Mouse (Mus musculus) midbrain, embryonic 12.5 days (tissue): ENCODE data around the gene Bax. TPM values are rescaled to one million over a fixed set of nuclear protein-coding genes. Genes with fewer than 3 reads are reported as not detected.

Source experiments
- ATAC-seq: fragments of 200-750 bp; cut with Nextera tagmentation; 2 replicates; pipeline ENCODE4 v1.8.0; 2017; ENCODE audit warnings: low read depth, moderate TSS enrichment, moderate library complexity; ENCODE audit not compliant: low FRiP score
- H3K27ac ChIP-seq: fragments of 300-500 bp; sonication (generic); replicated peaks from 2 replicates; pipeline ENCODE4 v1.5.1; 2016; ENCODE audit warnings: mild to moderate bottlenecking
- H3K27me3 ChIP-seq: fragments of 300-500 bp; sonication (generic); 2 replicates; pipeline ENCODE4 v1.6.1; 2016; ENCODE audit warnings: mild to moderate bottlenecking
- H3K36me3 ChIP-seq: fragments of 300-500 bp; sonication (generic); 2 replicates; pipeline ENCODE4 v1.6.1; 2016
- H3K4me1 ChIP-seq: fragments of 300-500 bp; sonication (generic); 2 replicates; pipeline ENCODE4 v1.6.1; 2016
- H3K4me2 ChIP-seq: fragments of 300-500 bp; sonication (generic); replicated peaks from 2 replicates; pipeline ENCODE4 v1.6.1; 2016; ENCODE audit warnings: mild to moderate bottlenecking, moderate library complexity
- H3K4me3 ChIP-seq: fragments of 300-500 bp; sonication (generic); 2 replicates; pipeline ENCODE4 v1.5.1; 2016; ENCODE audit warnings: mild to moderate bottlenecking
- H3K9ac ChIP-seq: fragments of 300-500 bp; sonication (generic); replicated peaks from 2 replicates; pipeline ENCODE4 v1.6.1; 2016; ENCODE audit warnings: mild to moderate bottlenecking, moderate library complexity
- H3K9me3 ChIP-seq: fragments of 300-500 bp; sonication (generic); 2 replicates; pipeline ENCODE4 v1.6.1; 2016; ENCODE audit warnings: mild to moderate bottlenecking
- WGBS: fragments of 180-500 bp; shearing (Covaris S2); methylation state at CpG from one replicate; pipeline ENCODE4 v1.1.7; 2016; 5-methylcytosine and 5-hydroxymethylcytosine counted together
- polyA plus RNA-seq: library from polyadenylated mRNA; unstranded; fragments of >200 nt; fragmentation: Nextera tagmentation; extraction: Ambion mirVana; gene quantifications from 2 replicates; pipeline ENCODE4 v1.2.1, GENCODE M21; 2016

Gene Bax
- polyA plus RNA-seq = 241 and 250 TPM in 2 replicates

DNA sequence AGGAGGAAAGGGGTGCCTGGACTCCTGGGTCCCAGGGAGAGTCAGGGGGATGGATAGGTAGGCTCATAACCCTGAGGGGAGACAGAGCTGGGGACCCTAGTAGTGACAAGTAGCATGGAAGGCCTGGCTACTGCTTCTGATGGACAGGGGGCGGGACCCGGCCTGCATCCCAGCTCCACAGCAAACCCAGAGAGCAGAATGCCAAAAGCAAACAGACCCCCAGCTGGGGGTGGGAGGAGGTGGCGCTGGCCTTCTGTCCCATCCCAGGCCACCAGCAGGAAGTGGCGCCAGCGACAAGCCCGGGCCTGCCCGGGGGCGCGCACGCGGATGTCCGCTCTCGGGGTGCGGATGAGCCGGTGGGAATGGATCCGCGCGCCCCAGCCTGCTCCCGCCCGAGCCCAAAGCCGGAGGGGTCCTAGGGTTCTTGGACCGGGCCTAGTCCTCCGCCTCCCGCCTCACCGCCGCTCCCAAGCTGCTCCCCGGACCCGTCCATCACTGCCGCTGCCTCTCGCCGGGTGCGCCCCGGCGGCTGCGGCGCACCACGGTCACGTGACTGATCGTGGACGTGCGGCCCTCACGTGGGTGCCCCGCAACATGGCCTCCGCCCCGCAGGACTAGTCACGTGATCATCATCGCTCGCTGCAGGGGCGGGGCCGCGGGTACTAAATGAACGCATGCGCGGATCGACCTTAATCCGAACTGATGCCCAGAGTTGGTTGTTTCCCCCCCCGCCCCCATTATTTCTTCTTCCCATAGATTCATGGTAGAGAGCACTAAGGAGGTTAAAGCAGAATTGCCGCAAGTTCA is at the start of gene Bax:
Gene Bax (minus strand): TSS at position 616 of the 807 bp plus-strand sequence.
- Histone ChIP-seq H3K4me3 (peak within 1 kb of the TSS; percentile 77), H3K9ac (peak within 1 kb of the TSS; percentile 87), H3K4me2 (peak within 1 kb of the TSS; percentile 89), H3K27me3 (no peaks in the 10 kb centered on the region), H3K36me3 (peaks cover 40% of the 10 kb centered on the region), H3K27ac (peak within 1 kb of the TSS; percentile 67), H3K4me1 (peaks cover 23% of the 10 kb centered on the region), H3K9me3 (no peaks in the 10 kb centered on the region)
- peak; percentile 77 for ATAC-seq
- under 1% methylated on average over 46 of the region's 58 CpGs for WGBS

DNA sequence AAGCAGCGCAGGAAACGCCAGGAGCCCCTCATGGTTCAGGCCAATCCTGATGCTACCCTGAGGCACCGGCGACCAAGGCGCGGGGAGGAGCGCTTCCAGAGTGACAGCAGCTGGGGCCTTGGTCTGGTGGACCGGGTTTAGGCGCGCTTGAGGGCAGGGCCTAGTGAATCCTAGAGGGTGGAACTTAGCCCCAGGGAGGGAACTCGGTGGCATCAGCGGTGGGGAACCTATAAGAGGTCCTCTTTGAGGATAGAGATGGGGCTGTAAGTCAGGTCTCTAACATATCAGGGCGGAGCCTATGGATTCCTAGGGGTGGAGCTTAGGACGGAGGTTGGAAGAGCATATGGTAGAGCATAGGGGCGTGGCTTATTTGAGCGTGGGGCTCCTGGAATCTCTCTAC is 48.7 kb upstream of the Bax start:
- no peaks in the 10 kb centered on the region for H3K27me3 ChIP-seq
- H3K9ac ChIP-seq = 0 out of 2 replicates have a peak overlapping the region, but pooled peaks have one; percentile 28
- no peaks in the 10 kb centered on the region for H3K9me3 ChIP-seq
- H3K4me2 ChIP-seq = no peak overlapping the region
- no peak for ATAC-seq
- no peaks in the 10 kb centered on the region for H3K36me3 ChIP-seq
- H3K4me1 ChIP-seq = no peaks in the 10 kb centered on the region
- WGBS = 28% methylated on average over 16 of the region's 16 CpGs
- no peak overlapping the region for H3K4me3 ChIP-seq
- no peak overlapping the region for H3K27ac ChIP-seq

DNA sequence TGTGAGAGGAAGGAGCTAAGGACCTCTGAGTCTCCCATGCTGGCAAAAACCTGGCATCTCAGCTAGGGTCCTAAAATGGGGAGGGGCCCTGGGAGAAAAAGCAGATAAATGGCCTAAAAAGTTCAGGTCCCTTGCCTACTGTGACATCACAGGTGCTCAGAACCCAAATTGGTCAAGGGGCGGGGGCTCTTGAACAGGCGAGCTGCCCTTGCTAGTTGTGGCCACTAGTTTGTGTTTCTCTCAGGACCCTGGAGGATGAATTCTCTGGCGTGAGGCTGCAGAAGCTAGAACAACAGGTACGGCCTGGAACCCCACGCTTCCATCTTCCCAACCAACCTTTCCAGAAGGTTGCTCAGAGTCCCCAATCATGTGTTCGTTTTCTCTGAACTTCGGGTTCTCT is 47.7 kb upstream of the Bax start:
- WGBS = 87% methylated on average over 7 of the region's 7 CpGs
- H3K27me3 ChIP-seq = no peaks in the 10 kb centered on the region
- no peaks in the 10 kb centered on the region for H3K9me3 ChIP-seq
- H3K9ac ChIP-seq = no peak overlapping the region
- no peak overlapping the region for H3K27ac ChIP-seq
- ATAC-seq = no peak
- H3K4me1 ChIP-seq = peaks cover 5% of the 10 kb centered on the region
- H3K36me3 ChIP-seq = no peaks in the 10 kb centered on the region
- no peak overlapping the region for H3K4me3 ChIP-seq
- H3K4me2 ChIP-seq = no peak overlapping the region

DNA sequence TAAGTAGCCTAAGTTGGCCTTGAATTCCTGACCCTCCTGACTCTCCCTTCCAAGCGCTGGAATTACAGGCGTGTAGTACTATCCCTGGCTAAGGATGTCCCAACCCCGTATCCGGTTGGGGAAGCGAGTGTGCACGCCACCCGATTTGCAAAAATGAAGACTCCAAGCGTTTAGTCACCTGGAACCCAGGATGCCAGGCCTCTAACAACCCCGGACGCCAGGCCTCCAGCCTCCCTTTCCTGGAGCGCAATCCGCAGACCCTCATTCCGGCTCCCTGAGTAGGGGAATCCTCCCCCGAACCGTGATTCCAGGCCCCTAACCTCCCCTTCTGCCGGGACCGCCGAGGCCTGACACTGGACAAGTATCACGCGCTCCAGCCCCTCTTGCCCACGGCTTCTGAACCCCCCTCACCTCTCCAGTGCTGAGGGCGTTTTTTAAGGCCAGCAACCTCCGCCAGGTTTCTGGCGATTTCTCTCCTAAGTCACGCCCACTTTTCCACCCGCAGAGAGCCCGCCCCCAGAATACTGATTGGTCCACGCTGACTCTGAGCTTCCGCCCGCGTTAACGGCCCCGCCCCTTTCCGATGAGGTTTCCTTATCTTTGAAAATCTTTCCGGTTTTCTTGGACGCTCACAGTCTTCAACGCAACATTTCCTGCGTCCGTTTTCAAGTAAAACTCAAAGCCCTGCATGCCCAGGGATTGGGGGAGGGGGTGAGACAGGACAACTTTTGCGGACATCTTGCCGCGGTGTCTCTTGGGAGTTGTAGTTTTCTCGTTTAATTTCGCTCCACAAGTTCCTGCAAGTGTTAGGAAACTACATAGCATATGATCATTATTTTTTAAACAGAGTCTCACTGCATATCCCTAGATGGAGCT is 43.5 kb upstream of the Bax start, which contains the start of gene Nucb1:
Gene Nucb1 (minus strand): TSS at position 495 of the 876 bp plus-strand sequence.
- Histone ChIP-seq H3K4me3 (peak within 1 kb of the TSS; percentile 77), H3K27me3 (no peaks in the 10 kb centered on the region), H3K9me3 (no peaks in the 10 kb centered on the region), H3K27ac (peak within 1 kb of the TSS; percentile 85), H3K4me2 (peak within 1 kb of the TSS; percentile 80), H3K4me1 (peaks cover 14% of the 10 kb centered on the region), H3K9ac (peak within 1 kb of the TSS; percentile 87), H3K36me3 (peaks cover 15% of the 10 kb centered on the region)
- ATAC-seq = peak; percentile 91
- WGBS = under 1% methylated on average over 44 of the region's 44 CpGs

DNA sequence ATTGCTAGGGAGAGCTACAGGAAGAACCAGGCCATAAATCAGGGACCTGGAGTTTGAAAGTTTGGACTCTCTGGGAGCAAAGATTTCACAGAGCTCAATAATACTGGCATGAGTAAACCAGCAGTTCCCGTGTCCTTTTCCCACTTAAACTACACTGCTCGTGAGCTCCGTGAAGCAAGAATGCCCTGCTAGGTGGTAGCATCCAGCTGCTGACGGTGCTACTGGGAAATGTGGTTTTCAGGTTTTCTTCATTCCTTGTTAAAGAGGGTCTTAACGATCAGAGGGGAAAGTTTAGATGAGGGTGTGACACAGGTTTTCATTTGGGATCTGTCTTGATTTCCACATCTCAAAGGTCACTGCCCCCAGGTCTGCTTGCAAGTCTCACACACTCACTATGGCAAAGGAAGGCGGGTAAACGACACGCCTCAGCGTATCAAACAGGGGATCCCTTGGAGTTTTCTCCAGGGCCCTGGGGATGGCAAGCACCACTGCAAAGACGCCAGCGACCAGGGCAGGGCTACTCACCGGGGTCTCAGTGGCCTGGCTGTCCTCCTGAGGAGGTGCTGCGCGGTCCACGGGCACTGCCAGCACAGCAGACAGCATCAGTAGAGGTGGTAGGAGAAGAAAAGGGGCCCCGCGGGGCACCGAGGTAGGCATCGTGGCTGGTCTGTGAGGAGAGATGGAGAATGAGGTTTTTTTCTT is 42.6 kb upstream of the Bax start:
- peak overlapping the region; percentile 87 for H3K9ac ChIP-seq
- peaks cover 15% of the 10 kb centered on the region for H3K36me3 ChIP-seq
- peak overlapping the region; percentile 85; the same call in 1 of the 2 replicates for H3K27ac ChIP-seq
- H3K9me3 ChIP-seq = no peaks in the 10 kb centered on the region
- ATAC-seq = no peak
- peak overlapping the region; percentile 77 for H3K4me3 ChIP-seq
- no peaks in the 10 kb centered on the region for H3K27me3 ChIP-seq
- H3K4me2 ChIP-seq = peak overlapping the region; percentile 80
- peaks cover 14% of the 10 kb centered on the region for H3K4me1 ChIP-seq
- WGBS = 44% methylated on average over 19 of the region's 19 CpGs

DNA sequence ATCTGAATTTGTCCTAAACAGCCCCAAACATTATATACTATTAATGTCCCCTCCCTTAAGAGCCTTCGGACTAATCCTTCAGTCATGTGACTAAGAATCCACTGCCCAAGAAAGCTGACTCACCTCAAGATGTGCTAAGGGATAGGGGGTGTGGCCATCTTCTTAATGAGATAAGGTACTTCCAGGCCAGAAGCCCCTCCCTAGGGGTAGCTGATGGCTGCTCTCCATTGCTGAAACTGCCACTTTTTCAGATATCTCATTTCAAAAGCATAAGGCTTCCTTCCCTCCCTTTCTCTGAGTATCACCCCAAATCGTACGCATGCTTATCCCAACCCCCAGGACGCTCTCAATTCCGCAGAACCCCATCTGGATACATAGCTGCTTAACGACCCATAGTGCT is 41.9 kb upstream of the Bax start:
- H3K27me3 ChIP-seq = no peaks in the 10 kb centered on the region
- peaks cover 14% of the 10 kb centered on the region for H3K4me1 ChIP-seq
- peaks cover 15% of the 10 kb centered on the region for H3K36me3 ChIP-seq
- no peak overlapping the region for H3K27ac ChIP-seq
- H3K9me3 ChIP-seq = no peaks in the 10 kb centered on the region
- WGBS = 86% methylated on average over 6 of the region's 6 CpGs
- no peak for ATAC-seq
- no peak overlapping the region for H3K4me2 ChIP-seq
- no peak overlapping the region; the same call in 1 of the 2 replicates for H3K9ac ChIP-seq
- H3K4me3 ChIP-seq = 0 out of 2 replicates have a peak overlapping the region, but pooled peaks have one; percentile 7

DNA sequence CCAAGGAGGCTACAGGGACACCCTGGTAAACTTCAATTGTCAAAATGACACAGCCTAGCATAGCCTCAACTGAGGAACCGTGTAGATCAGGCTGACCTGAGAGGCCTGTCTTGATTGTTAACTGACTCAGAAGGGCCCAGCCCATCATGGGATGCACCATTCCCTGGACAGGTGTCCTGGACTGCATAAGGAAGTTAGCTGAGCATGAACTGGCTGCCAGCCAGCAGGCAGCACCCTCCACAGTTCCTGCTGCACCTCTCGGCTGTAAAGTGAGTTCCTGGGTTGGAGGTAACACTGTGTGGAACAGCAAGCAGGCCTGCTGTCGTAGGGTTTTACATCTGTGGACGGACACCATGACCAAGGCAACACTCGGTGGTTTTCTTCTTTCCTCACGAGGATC is 40.9 kb upstream of the Bax start:
- Histone ChIP-seq H3K36me3 (peaks cover 19% of the 10 kb centered on the region), H3K27me3 (no peaks in the 10 kb centered on the region), H3K4me1 (peaks cover 14% of the 10 kb centered on the region), H3K4me2 (no peak overlapping the region), H3K9me3 (no peaks in the 10 kb centered on the region), H3K27ac (no peak overlapping the region), H3K9ac (no peak overlapping the region), H3K4me3 (no peak overlapping the region)
- WGBS = 90% methylated on average over 6 of the region's 6 CpGs
- no peak for ATAC-seq

DNA sequence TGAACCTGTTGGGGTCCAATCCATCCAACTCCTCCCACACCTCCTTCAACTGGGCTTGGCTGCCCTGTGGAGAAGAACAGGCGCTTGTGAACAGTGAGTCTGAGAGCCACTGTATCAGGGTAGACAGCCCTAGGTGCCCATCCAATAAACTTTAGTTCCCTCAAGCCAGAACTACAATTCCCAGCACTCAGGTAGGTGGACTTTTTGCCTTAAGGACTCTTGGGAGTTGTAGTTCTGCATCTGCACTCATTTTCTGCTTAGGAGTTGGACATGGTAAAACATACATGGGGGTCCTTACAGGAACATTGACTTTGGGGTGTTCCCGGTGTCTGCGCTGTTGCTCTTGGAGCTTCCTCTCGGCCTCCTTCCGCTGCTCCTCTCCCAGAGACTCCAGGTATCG is 31.7 kb upstream of the Bax start:
- H3K4me3 ChIP-seq = no peak overlapping the region
- H3K36me3 ChIP-seq = peaks cover 86% of the 10 kb centered on the region
- no peaks in the 10 kb centered on the region for H3K4me1 ChIP-seq
- no peaks in the 10 kb centered on the region for H3K27me3 ChIP-seq
- no peak overlapping the region for H3K4me2 ChIP-seq
- 95% methylated on average over 6 of the region's 6 CpGs for WGBS
- no peak overlapping the region for H3K9ac ChIP-seq
- no peak overlapping the region for H3K27ac ChIP-seq
- no peak for ATAC-seq
- no peaks in the 10 kb centered on the region for H3K9me3 ChIP-seq

DNA sequence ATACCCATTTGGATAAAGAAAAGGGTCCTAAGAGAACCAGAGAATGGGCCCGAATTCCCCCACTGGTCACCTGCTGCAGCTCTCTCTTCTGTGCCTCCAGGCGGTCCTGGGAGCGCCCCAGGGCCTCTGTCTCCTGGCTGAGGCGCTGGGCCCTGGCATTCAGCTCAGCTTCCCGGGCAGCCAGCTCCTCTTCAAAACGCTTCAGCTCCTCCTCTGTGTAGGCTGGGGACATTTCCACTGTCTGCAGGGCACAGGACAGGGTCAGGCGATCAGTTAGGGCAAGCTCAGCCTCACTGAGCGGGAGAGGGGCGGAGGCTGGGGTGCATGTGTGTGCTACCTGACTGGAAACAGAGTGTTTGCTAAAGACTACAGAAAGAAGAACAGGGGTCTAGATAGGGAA is 27.9 kb upstream of the Bax start:
- Histone ChIP-seq H3K4me3 (no peak overlapping the region), H3K27ac (no peak overlapping the region), H3K9me3 (no peaks in the 10 kb centered on the region), H3K4me2 (no peak overlapping the region), H3K4me1 (peaks cover 5% of the 10 kb centered on the region; the same call in 1 of the 2 replicates), H3K27me3 (no peaks in the 10 kb centered on the region), H3K9ac (no peak overlapping the region), H3K36me3 (peaks cover 67% of the 10 kb centered on the region)
- no peak for ATAC-seq
- WGBS = 77% methylated on average over 9 of the region's 9 CpGs

DNA sequence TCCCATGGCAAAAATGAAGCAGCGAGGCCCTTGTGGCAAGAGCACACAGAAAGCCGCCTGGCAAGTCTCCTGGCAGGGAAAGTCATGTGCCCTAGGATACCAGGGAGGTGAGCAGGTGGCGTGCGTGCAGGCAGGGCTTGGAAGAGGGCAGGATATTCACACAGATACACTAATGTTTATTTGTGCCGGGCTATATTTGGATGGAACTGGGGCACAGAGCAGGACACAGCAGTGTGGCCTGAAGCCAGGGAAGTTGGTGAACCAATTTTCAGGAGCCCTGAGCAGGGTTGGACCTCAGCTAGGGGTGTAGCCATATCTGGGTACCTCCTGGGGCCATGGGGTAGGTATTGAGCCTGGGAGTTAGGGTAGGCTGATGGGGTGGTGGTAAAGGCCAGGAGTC is 26.3 kb upstream of the Bax start:
- H3K9ac ChIP-seq = no peak overlapping the region
- H3K27me3 ChIP-seq = no peaks in the 10 kb centered on the region
- H3K27ac ChIP-seq = no peak overlapping the region
- H3K4me2 ChIP-seq = no peak overlapping the region
- ATAC-seq = no peak
- H3K36me3 ChIP-seq = peaks cover 51% of the 10 kb centered on the region
- H3K4me3 ChIP-seq = no peak overlapping the region
- peaks cover 13% of the 10 kb centered on the region; the same call in 1 of the 2 replicates for H3K4me1 ChIP-seq
- H3K9me3 ChIP-seq = no peaks in the 10 kb centered on the region
- WGBS = 95% methylated on average over 5 of the region's 5 CpGs

DNA sequence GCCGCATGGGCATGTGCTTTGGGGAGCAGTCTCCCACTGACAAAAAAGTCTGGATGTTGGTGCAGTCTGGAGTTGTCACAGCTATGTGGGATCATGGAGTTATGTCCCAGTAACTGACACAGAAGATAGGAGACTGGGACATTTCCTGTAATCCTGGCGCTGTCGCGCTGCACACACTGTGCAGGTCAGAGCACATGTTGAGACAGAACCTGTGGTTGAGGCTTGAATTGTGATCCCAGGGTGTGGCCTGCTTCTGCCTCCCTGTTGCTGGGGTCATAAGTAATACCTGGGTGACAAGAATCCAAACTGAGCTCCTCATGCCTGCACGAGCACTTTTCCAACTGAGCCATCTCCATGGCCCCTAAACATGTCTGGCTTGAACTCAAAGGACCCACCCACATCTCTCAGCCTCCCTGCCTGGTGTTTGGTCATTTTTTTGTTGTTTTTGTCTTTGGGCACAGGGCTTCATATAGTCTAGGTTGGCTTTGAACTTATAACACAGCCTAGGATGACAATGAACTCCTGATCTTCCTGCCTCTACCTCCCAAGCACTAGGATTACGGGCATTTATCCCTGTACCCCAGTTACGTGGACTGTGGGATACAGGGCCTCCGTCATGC is 25.6 kb upstream of the Bax start:
- H3K9me3 ChIP-seq = no peaks in the 10 kb centered on the region
- H3K27me3 ChIP-seq = no peaks in the 10 kb centered on the region
- WGBS = 93% methylated on average over 8 of the region's 8 CpGs
- no peak overlapping the region for H3K4me2 ChIP-seq
- H3K36me3 ChIP-seq = peaks cover 45% of the 10 kb centered on the region
- no peak overlapping the region for H3K9ac ChIP-seq
- H3K27ac ChIP-seq = no peak overlapping the region
- H3K4me3 ChIP-seq = no peak overlapping the region
- H3K4me1 ChIP-seq = peaks cover 13% of the 10 kb centered on the region; the same call in 1 of the 2 replicates
- no peak for ATAC-seq
